Mouse (Mus musculus) heart, postnatal 4 days (tissue): ENCODE measurements around the gene Rfx1. TPM values are rescaled to one million over a fixed set of nuclear protein-coding genes. Genes with fewer than 3 reads are reported as not detected.
A peak's percentile ranks its signal among the peaks of the same experiment; 100 is the strongest.

ENCODE experiments used
- DNase-seq: peaks from one replicate; pipeline ENCODE4 v3.0.0; 2021
- total RNA-seq, 2 experiments: library from RNA; stranded (reverse); gene quantifications; 2 replicates each; pipeline ENCODE4 v1.2.3; 2021

Rfx1 gene
- total RNA-seq, 2 experiments from 2014 or later: 12.5 to 13.5 TPM

DNA sequence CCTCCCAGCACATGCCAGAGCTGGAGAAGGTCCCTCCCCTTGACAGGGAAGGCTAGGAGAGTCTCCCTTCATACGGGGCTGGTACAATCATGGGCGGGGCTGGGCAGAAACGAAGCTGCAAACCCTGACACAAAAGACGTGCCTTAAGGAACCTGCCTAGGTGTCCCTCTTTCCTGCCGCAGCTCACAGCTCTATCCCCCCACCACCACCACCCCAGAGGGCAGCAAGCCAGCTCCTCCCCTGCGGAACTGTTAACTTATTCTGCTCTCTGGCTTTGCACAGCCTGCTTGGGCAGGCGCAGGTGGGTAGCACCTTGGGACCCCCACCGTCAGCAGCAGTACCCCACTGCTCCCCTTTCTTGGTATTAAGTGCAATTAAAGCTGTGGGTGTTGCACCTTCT is 29.4 kb downstream of the Rfx1 start:
- no peak for DNase-seq

DNA sequence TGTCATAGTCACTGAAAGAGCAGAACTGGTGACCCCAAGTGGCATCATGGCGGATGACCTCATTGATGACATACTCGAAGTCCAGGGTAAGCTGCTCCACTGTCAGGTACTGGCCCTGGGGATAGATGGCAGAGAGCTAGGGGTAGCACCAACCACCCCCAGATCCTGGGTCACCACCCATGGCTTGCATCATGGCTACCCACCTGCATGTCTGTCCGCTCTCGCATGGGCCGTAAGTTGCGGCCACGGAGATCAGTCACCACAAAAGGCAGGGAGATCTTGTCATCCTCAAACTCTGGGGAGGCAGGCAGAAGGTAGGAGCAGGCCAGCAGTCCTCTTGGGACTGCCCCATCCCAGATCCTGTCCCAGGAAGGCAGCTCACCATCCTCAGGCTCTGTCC is 31.7 kb downstream of the Rfx1 start:
- no peak for DNase-seq

- no peak for DNase-seq
These were observed 35.0 kb downstream of the Rfx1 start for GRCm38 (mm10) chr8:84101476-84102270.

- no peak for DNase-seq
These were observed 37.0 kb downstream of the Rfx1 start for GRCm38 (mm10) chr8:84103601-84104000.

DNA sequence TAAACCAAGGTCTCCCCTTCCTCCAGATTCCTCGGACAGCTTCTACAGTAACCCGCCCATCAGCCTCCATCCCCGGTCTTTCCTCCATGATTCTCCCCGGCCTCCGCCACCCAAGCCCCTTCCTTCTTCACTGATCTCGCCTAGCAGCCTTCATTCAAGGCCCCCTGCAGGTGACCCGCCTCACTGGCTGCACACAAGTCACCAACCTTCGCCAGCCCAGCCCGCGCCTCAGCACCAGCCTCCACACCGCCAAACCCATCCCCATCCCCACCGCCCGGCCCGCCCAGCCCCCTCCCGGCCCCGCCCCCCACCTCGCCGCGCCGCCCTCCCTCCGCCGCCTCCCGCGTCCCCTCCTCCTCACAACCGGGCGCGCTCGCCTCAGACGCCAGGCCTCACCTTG is 37.6 kb downstream of the Rfx1 start:
- peak; percentile 72 for DNase-seq

DNA sequence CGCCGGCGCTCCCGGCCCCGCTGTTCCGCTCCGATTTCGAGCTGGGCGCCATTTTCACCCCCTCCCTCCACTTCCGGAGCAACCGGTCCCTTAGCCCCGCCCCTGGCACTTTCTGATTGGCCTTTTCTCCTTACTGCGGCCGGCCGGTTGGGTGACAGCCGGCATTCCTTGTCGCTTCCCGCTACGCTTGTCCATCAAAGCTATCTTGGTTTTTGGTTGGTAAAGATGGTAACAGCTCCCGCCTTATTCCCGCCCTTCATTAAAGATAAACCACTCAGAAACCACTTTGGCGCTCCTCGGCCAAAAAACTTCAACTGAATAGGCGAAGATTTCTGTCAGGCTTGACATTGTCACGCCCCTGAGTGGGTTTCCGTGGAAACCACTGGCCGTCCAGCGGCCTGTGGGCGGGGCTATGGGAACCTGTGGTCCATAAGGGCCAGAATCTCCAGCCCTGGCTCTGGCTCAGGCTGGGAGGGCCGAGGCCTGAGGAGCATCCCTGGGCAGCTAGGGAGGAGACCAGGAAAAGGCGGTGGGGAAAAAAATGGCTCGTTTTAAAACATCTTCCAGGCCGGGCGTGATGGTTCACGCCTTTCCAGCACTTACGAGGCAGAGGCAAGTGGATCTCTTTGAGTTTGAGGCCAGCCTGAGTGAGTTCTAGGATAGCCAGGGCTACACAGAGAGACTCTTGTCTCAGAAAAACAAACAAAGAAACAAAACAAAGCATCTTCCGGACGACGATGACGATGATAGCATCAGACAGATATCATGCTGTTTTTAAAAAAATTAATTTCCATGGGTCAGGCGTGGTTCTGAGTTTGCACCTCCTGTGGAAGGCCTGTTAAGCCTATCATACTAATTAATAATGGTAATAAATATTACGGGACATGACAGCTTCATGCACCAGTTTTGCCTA is 38.3 kb downstream of the Rfx1 start, which contains the start of gene Dcaf15:
Dcaf15 (minus strand) TSS at position 72 of the 913 bp plus-strand sequence.
- peak; percentile 99 for DNase-seq

DNA sequence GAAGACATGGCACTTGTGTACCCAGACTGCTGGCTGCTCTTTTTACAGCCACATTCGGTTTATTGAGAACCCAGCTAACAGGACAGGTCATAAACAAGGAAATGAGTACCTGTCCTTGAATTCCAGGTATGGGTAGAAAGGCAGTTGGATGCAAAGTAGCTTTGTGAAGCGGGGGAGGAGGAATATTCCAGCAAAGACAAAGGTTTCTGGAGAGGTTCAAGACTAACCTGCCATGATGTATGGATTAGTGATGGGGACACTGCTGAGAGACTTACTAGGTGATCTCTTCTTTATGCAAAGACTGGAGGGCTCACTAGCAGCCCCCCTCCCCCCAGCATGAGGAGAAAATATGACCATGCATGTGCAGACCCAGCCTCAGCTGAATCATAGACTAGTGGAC is 39.0 kb downstream of the Rfx1 start:
- no peak for DNase-seq

GRCm38 (mm10) chr8:84106216-84107040 is 39.8 kb downstream of the Rfx1 start:
- no peak for DNase-seq

GRCm38 (mm10) chr8:84115646-84116045 is 49.0 kb downstream of the Rfx1 start:
- DNase-seq: no peak

- DNase-seq: no peak
These were observed 55.5 kb downstream of the Rfx1 start for GRCm38 (mm10) chr8:84122151-84122550.

- DNase-seq: peak; percentile 37
These were observed 59.0 kb downstream of the Rfx1 start, which contains the start of gene Podnl1 for GRCm38 (mm10) chr8:84125656-84126055. TSS of gene Podnl1 (plus strand) at chr8:84125989.

- no peak for DNase-seq
These were observed 60.1 kb downstream of the Rfx1 start for GRCm38 (mm10) chr8:84126742-84127141.

- no peak for DNase-seq
These were observed 60.7 kb downstream of the Rfx1 start for GRCm38 (mm10) chr8:84127202-84127901.

- no peak for DNase-seq
These were observed 61.6 kb downstream of the Rfx1 start for GRCm38 (mm10) chr8:84128277-84128676.

DNA sequence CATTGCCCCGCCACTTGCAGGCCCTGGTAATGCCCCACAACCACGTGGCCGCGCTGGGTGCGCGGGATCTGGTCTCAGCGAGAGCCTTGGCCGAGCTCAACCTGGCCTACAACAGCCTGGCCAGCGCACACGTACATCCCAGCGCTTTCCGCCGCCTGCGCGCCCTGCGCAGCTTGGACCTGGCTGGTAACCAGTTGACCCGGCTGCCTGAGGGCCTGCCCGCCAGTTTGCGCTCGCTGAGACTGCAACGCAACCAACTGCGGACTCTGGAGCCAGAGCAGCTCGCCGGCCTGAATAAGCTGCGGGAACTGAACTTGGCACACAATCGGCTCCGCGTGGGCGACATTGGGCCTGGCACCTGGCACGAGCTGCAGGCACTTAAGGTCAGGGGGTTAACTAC is 64.2 kb downstream of the Rfx1 start:
- peak; percentile 33 for DNase-seq

GRCm38 (mm10) chr8:84132225-84132624 is 65.6 kb downstream of the Rfx1 start:
- no peak for DNase-seq

GRCm38 (mm10) chr8:84137848-84138247 is 71.2 kb downstream of the Rfx1 start:
- DNase-seq: no peak

- DNase-seq: no peak
These were observed 74.2 kb downstream of the Rfx1 start for GRCm38 (mm10) chr8:84140838-84141237.

GRCm38 (mm10) chr8:84144636-84145245 is 78.1 kb downstream of the Rfx1 start:
- no peak for DNase-seq
